Mouse (Mus musculus) gastrocnemius, postnatal 10 days (tissue): ENCODE data around the gene Acvrl1. TPM values are rescaled to one million over a fixed set of nuclear protein-coding genes. Genes with fewer than 3 reads are reported as not detected.

ENCODE experiments used
- DNase-seq: peaks from one replicate; pipeline ENCODE4 v3.0.0; 2021; ENCODE audit warnings: mixed read lengths
- microRNA-seq, 2 experiments: library from miRNA; unstranded; fragments of <30 nt; microRNA quantifications; one replicate each; pipeline ENCODE4 v1.2.0; 2021
- total RNA-seq, 2 experiments: library from RNA; stranded (reverse); gene quantifications; 2 replicates each; pipeline ENCODE4 v1.2.3; 2021

Gene Acvrl1
- total RNA-seq, 2 experiments from 2014 or later, result 15.1 to 18.2 TPM

- no peak for DNase-seq
Measured at GRCm38 (mm10) chr15:101192260-101192640, 63.9 kb downstream of the Acvrl1 start.

DNA sequence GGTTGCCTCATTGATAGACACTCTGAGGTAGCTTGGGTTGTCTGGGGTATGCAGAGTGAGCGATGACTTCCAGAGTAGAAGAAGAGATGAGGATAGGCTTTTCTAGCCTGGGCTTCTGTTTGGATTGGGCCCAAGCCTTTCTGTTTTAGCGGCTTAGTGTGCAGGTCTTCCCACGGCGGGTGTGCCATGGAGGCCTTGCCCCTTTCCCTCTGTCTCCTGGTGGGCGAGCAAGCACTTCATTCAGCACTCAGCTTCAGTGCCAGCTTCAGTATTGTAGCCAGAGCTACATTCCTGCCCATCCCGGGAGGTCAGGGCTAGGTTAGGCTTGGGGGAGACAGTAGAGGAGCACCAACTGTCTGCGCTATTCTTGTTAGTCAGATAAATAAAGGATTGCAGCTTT is 64.3 kb downstream of the Acvrl1 start:
- DNase-seq, result no peak

GRCm38 (mm10) chr15:101193971-101194370 is 65.6 kb downstream of the Acvrl1 start:
- DNase-seq, result no peak

Small RNA genes within 50 kb of the gene (microRNA-seq; reads per million reads assigned to microRNA genes)
- gene Mir6962, result 0 reads per million in 2 experiments

Other genes starting within 250 kb of the Acvrl1 start
- not detected for gene Gm47841, start 81.1 kb upstream of the Acvrl1 start, total RNA-seq
- gene Fignl2, start 50.0 kb upstream of the Acvrl1 start, total RNA-seq, result 1 to 10 TPM; 1.9 to 3.4 TPM
- not detected for gene Ankrd33, start 12.8 kb upstream of the Acvrl1 start, total RNA-seq
- 10 to 100 TPM; 21.7 to 22.4 TPM for gene Acvr1b, start 45.5 kb downstream of the Acvrl1 start, total RNA-seq
- 10 to 100 TPM in 1 of 2 experiments, 1 to 10 TPM in 1; 9.0 to 11.5 TPM for gene Grasp, start 95.7 kb downstream of the Acvrl1 start, total RNA-seq
- 10 to 100 TPM; 22.5 to 23.1 TPM for gene Nr4a1, start 125.7 kb downstream of the Acvrl1 start, total RNA-seq
- 10 to 100 TPM; 24.4 to 27.2 TPM for gene Atg101, start 155.8 kb downstream of the Acvrl1 start, total RNA-seq
- gene 6030408B16Rik, start 164.7 kb downstream of the Acvrl1 start, total RNA-seq, result under 1 TPM; 0.54 to 0.77 TPM
- gene Krt80, start 241.6 kb downstream of the Acvrl1 start, total RNA-seq, result 1 to 10 TPM in 1 of 2 experiments, under 1 TPM in 1; 0.66 to 1.4 TPM